Mouse (Mus musculus): Measurements from ENCODE around the gene Slc16a9. TPM values are rescaled to one million over a fixed set of nuclear protein-coding genes. Genes with fewer than 3 reads are reported as not detected.
"Not testable (repeated sequence)": the region's sequence is repeated elsewhere in the genome, so short reads cannot be mapped to it uniquely, and the experiment has no call there.

Gene Slc16a9
- polyA plus RNA-seq, 1 experiment from 2014 or later: 1.7 TPM

- H3K36me3 ChIP-seq (ENCODE audit: control insufficient read depth, insufficient read depth, low read length): no peaks in the 10 kb centered on the region
- peaks cover 12% of the 10 kb centered on the region for H3K4me1 ChIP-seq (replicated peaks; ENCODE audit: control insufficient read depth, insufficient read depth, low read length)
- H3K27me3 ChIP-seq (replicated peaks; ENCODE audit: control insufficient read depth, insufficient read depth, low read length): no peaks in the 10 kb centered on the region
- H3K27ac ChIP-seq (ENCODE audit: low read depth): no peak overlapping the region
- 66% methylated on average over 12 of the region's 12 CpGs for WGBS
- no peak for DNase-seq (ENCODE audit: low spot score)
- no peak for ATAC-seq (replicated peaks; ENCODE audit: low FRiP score, low TSS enrichment, low read depth)
- H3K4me3 ChIP-seq (ENCODE audit: low read depth, low read length): no peak overlapping the region
- no peak overlapping the region for H3K4me2 ChIP-seq (ENCODE audit: low read length)
- H3K9ac ChIP-seq (ENCODE audit: low read length): no peak overlapping the region
- H3K9me3 ChIP-seq (ENCODE audit: control insufficient read depth, low read length): no peaks in the 10 kb centered on the region
Observed at GRCm38 (mm10) chr10:70200889-70201500, 43.9 kb upstream of the Slc16a9 start.

GRCm38 (mm10) chr10:70204505-70205399 is 40.1 kb upstream of the Slc16a9 start, which contains the start of gene Mrln:
Gene Mrln (plus strand): TSS chr10:70204664.
- DNase-seq (ENCODE audit: low spot score): peak; percentile 61
- Histone ChIP-seq H3K9ac (ENCODE audit: low read length) (no peak within 1 kb of the TSS), H3K4me2 (ENCODE audit: low read length) (peak within 1 kb of the TSS; percentile 11; the same call in 1 of the 2 replicates), H3K9me3 (ENCODE audit: control insufficient read depth, low read length) (no peaks in the 10 kb centered on the region), H3K27me3 (replicated peaks; ENCODE audit: control insufficient read depth, insufficient read depth, low read length) (no peaks in the 10 kb centered on the region), H3K4me3 (ENCODE audit: low read depth, low read length) (no peak within 1 kb of the TSS), H3K4me1 (replicated peaks; ENCODE audit: control insufficient read depth, insufficient read depth, low read length) (peaks cover 7% of the 10 kb centered on the region; the same call in 1 of the 2 replicates), H3K27ac (ENCODE audit: low read depth) (no peak within 1 kb of the TSS), H3K36me3 (ENCODE audit: control insufficient read depth, insufficient read depth, low read length) (no peaks in the 10 kb centered on the region)
- 29% methylated on average over 17 of the region's 17 CpGs for WGBS
- no peak; the same call in 1 of the 2 replicates for ATAC-seq (replicated peaks; ENCODE audit: low FRiP score, low TSS enrichment, low read depth)

GRCm38 (mm10) chr10:70211281-70211680 is 33.6 kb upstream of the Slc16a9 start:
- no peak overlapping the region for H3K9ac ChIP-seq (ENCODE audit: low read length)
- H3K27me3 ChIP-seq (replicated peaks; ENCODE audit: control insufficient read depth, insufficient read depth, low read length): no peaks in the 10 kb centered on the region
- no peak overlapping the region for H3K4me2 ChIP-seq (ENCODE audit: low read length)
- DNase-seq (ENCODE audit: low spot score): no peak
- no peaks in the 10 kb centered on the region for H3K9me3 ChIP-seq (ENCODE audit: control insufficient read depth, low read length)
- H3K36me3 ChIP-seq (ENCODE audit: control insufficient read depth, insufficient read depth, low read length): no peaks in the 10 kb centered on the region
- no peak overlapping the region for H3K4me3 ChIP-seq (ENCODE audit: low read depth, low read length)
- H3K27ac ChIP-seq (ENCODE audit: low read depth): no peak overlapping the region
- H3K4me1 ChIP-seq (replicated peaks; ENCODE audit: control insufficient read depth, insufficient read depth, low read length): no peaks in the 10 kb centered on the region
- no peak for ATAC-seq (replicated peaks; ENCODE audit: low FRiP score, low TSS enrichment, low read depth)
- WGBS: 84% methylated on average over 9 of the region's 9 CpGs

GRCm38 (mm10) chr10:70220971-70221370 is 23.9 kb upstream of the Slc16a9 start:
- Histone ChIP-seq H3K4me1 (replicated peaks; ENCODE audit: control insufficient read depth, insufficient read depth, low read length) (no peaks in the 10 kb centered on the region), H3K36me3 (ENCODE audit: control insufficient read depth, insufficient read depth, low read length) (no peaks in the 10 kb centered on the region), H3K9me3 (ENCODE audit: control insufficient read depth, low read length) (no peaks in the 10 kb centered on the region), H3K4me3 (ENCODE audit: low read depth, low read length) (no peak overlapping the region), H3K27me3 (replicated peaks; ENCODE audit: control insufficient read depth, insufficient read depth, low read length) (no peaks in the 10 kb centered on the region), H3K4me2 (ENCODE audit: low read length) (no peak overlapping the region), H3K27ac (ENCODE audit: low read depth) (no peak overlapping the region), H3K9ac (ENCODE audit: low read length) (no peak overlapping the region)
- WGBS: 74% methylated on average over 5 of the region's 5 CpGs
- no peak for DNase-seq (ENCODE audit: low spot score)
- ATAC-seq (replicated peaks; ENCODE audit: low FRiP score, low TSS enrichment, low read depth): no peak

GRCm38 (mm10) chr10:70222231-70222630 is 22.7 kb upstream of the Slc16a9 start:
- H3K9me3 ChIP-seq (ENCODE audit: control insufficient read depth, low read length); H3K4me2 ChIP-seq (ENCODE audit: low read length); DNase-seq (ENCODE audit: low spot score); H3K4me3 ChIP-seq (ENCODE audit: low read depth, low read length); ATAC-seq (replicated peaks; ENCODE audit: low FRiP score, low TSS enrichment, low read depth); H3K36me3 ChIP-seq (ENCODE audit: control insufficient read depth, insufficient read depth, low read length); H3K27ac ChIP-seq (ENCODE audit: low read depth); H3K27me3 ChIP-seq (replicated peaks; ENCODE audit: control insufficient read depth, insufficient read depth, low read length); H3K4me1 ChIP-seq (replicated peaks; ENCODE audit: control insufficient read depth, insufficient read depth, low read length); H3K9ac ChIP-seq (ENCODE audit: low read length): not testable (repeated sequence)
- 93% methylated on average over 8 of the region's 8 CpGs for WGBS

- no peak overlapping the region for H3K4me3 ChIP-seq (ENCODE audit: low read depth, low read length)
- H3K9ac ChIP-seq (ENCODE audit: low read length): no peak overlapping the region
- no peaks in the 10 kb centered on the region for H3K36me3 ChIP-seq (ENCODE audit: control insufficient read depth, insufficient read depth, low read length)
- no peak for ATAC-seq (replicated peaks; ENCODE audit: low FRiP score, low TSS enrichment, low read depth)
- DNase-seq (ENCODE audit: low spot score): no peak
- H3K9me3 ChIP-seq (ENCODE audit: control insufficient read depth, low read length): no peaks in the 10 kb centered on the region
- no peaks in the 10 kb centered on the region for H3K27me3 ChIP-seq (replicated peaks; ENCODE audit: control insufficient read depth, insufficient read depth, low read length)
- WGBS: 91% methylated on average over 6 of the region's 6 CpGs
- H3K4me1 ChIP-seq (replicated peaks; ENCODE audit: control insufficient read depth, insufficient read depth, low read length): no peaks in the 10 kb centered on the region
- H3K4me2 ChIP-seq (ENCODE audit: low read length): no peak overlapping the region
- no peak overlapping the region for H3K27ac ChIP-seq (ENCODE audit: low read depth)
Observed at GRCm38 (mm10) chr10:70224571-70224970, 20.3 kb upstream of the Slc16a9 start.

GRCm38 (mm10) chr10:70225760-70226159 is 19.1 kb upstream of the Slc16a9 start:
- no peaks in the 10 kb centered on the region for H3K4me1 ChIP-seq (replicated peaks; ENCODE audit: control insufficient read depth, insufficient read depth, low read length)
- H3K27ac ChIP-seq (ENCODE audit: low read depth): no peak overlapping the region
- DNase-seq (ENCODE audit: low spot score): no peak
- no peaks in the 10 kb centered on the region for H3K27me3 ChIP-seq (replicated peaks; ENCODE audit: control insufficient read depth, insufficient read depth, low read length)
- no peaks in the 10 kb centered on the region for H3K9me3 ChIP-seq (ENCODE audit: control insufficient read depth, low read length)
- ATAC-seq (replicated peaks; ENCODE audit: low FRiP score, low TSS enrichment, low read depth): no peak
- H3K36me3 ChIP-seq (ENCODE audit: control insufficient read depth, insufficient read depth, low read length): no peaks in the 10 kb centered on the region
- H3K9ac ChIP-seq (ENCODE audit: low read length): no peak overlapping the region
- WGBS: 37% methylated on average over 6 of the region's 6 CpGs
- no peak overlapping the region for H3K4me2 ChIP-seq (ENCODE audit: low read length)
- no peak overlapping the region for H3K4me3 ChIP-seq (ENCODE audit: low read depth, low read length)

- Histone ChIP-seq H3K27ac (ENCODE audit: low read depth) (no peak overlapping the region), H3K4me2 (ENCODE audit: low read length) (no peak overlapping the region), H3K9me3 (ENCODE audit: control insufficient read depth, low read length) (no peaks in the 10 kb centered on the region), H3K27me3 (replicated peaks; ENCODE audit: control insufficient read depth, insufficient read depth, low read length) (no peaks in the 10 kb centered on the region), H3K36me3 (ENCODE audit: control insufficient read depth, insufficient read depth, low read length) (no peaks in the 10 kb centered on the region), H3K4me3 (ENCODE audit: low read depth, low read length) (no peak overlapping the region), H3K9ac (ENCODE audit: low read length) (no peak overlapping the region), H3K4me1 (replicated peaks; ENCODE audit: control insufficient read depth, insufficient read depth, low read length) (no peaks in the 10 kb centered on the region)
- no peak for DNase-seq (ENCODE audit: low spot score)
- no peak for ATAC-seq (replicated peaks; ENCODE audit: low FRiP score, low TSS enrichment, low read depth)
Observed at GRCm38 (mm10) chr10:70226608-70227007, 18.3 kb upstream of the Slc16a9 start.

Data from intestine, embryonic 14.5 days (tissue).